Mouse (Mus musculus): ENCODE measurements around the gene Ankrd24. TPM values are rescaled to one million over a fixed set of nuclear protein-coding genes. Genes with fewer than 3 reads are reported as not detected.

Ankrd24 gene
- polyA plus RNA-seq (2015; fragmentation: Nextera tagmentation; extraction: Ambion mirVana), result 11.6 and 12.1 TPM in 2 replicates

- no peaks in the 10 kb centered on the region for H3K9me3 ChIP-seq
- H3K4me2 ChIP-seq (replicated peaks), result peak within 1 kb of the TSS; percentile 85
- peak within 1 kb of the TSS; percentile 81 for H3K9ac ChIP-seq
- WGBS, result 79% methylated on average over 16 of the region's 16 CpGs
- peaks cover 26% of the 10 kb centered on the region for H3K36me3 ChIP-seq
- peaks cover 25% of the 10 kb centered on the region for H3K4me1 ChIP-seq
- H3K4me3 ChIP-seq, result peak within 1 kb of the TSS; percentile 73
- H3K27me3 ChIP-seq, result no peaks in the 10 kb centered on the region
- no peak for ATAC-seq (ENCODE audit: low FRiP score, low read depth)
- peak within 1 kb of the TSS; percentile 92 for H3K27ac ChIP-seq
These were observed at the start of gene Ankrd24 for GRCm38 (mm10) chr10:81628390-81628789. Gene Ankrd24, plus strand, starts transcription at chr10:81628540.

GRCm38 (mm10) chr10:81579967-81580366, 48.4 kb upstream of the Ankrd24 start:
- Histone ChIP-seq H3K27ac (no peak overlapping the region), H3K36me3 (peaks cover 53% of the 10 kb centered on the region), H3K27me3 (peaks cover 21% of the 10 kb centered on the region; the same call in 1 of the 2 replicates), H3K4me1 (peaks cover 53% of the 10 kb centered on the region), H3K4me3 (no peak overlapping the region), H3K4me2 (replicated peaks) (no peak overlapping the region), H3K9me3 (no peaks in the 10 kb centered on the region), H3K9ac (peak overlapping the region; percentile 43; the same call in 1 of the 2 replicates)
- 63% methylated on average over 4 of the region's 4 CpGs for WGBS
- no peak for ATAC-seq (ENCODE audit: low FRiP score, low read depth)

GRCm38 (mm10) chr10:81580441-81581070, 47.8 kb upstream of the Ankrd24 start:
- Histone ChIP-seq H3K4me3 (no peak overlapping the region), H3K36me3 (peaks cover 59% of the 10 kb centered on the region), H3K27me3 (peaks cover 21% of the 10 kb centered on the region; the same call in 1 of the 2 replicates), H3K9ac (peak overlapping the region; percentile 43), H3K4me1 (peaks cover 49% of the 10 kb centered on the region), H3K27ac (no peak overlapping the region), H3K4me2 (replicated peaks) (0 out of 2 replicates have a peak overlapping the region, but pooled peaks have one; percentile 11), H3K9me3 (no peaks in the 10 kb centered on the region)
- WGBS, result 51% methylated on average over 25 of the region's 25 CpGs
- ATAC-seq (ENCODE audit: low FRiP score, low read depth), result no peak

- Histone ChIP-seq H3K27ac (no peak overlapping the region), H3K36me3 (peaks cover 79% of the 10 kb centered on the region), H3K9me3 (no peaks in the 10 kb centered on the region), H3K4me2 (replicated peaks) (no peak overlapping the region), H3K4me3 (no peak overlapping the region), H3K27me3 (peaks cover 23% of the 10 kb centered on the region; the same call in 1 of the 2 replicates), H3K4me1 (peaks cover 29% of the 10 kb centered on the region), H3K9ac (no peak overlapping the region)
- 66% methylated on average over 6 of the region's 6 CpGs for WGBS
- no peak for ATAC-seq (ENCODE audit: low FRiP score, low read depth)
These were observed 45.0 kb upstream of the Ankrd24 start for GRCm38 (mm10) chr10:81583347-81583746.

GRCm38 (mm10) chr10:81588739-81589138, 39.6 kb upstream of the Ankrd24 start:
- Histone ChIP-seq H3K4me3 (no peak overlapping the region), H3K36me3 (peaks cover 64% of the 10 kb centered on the region), H3K9ac (no peak overlapping the region), H3K27ac (no peak overlapping the region), H3K27me3 (peaks cover 25% of the 10 kb centered on the region; the same call in 1 of the 2 replicates), H3K4me2 (replicated peaks) (no peak overlapping the region), H3K9me3 (no peaks in the 10 kb centered on the region), H3K4me1 (no peaks in the 10 kb centered on the region)
- no peak for ATAC-seq (ENCODE audit: low FRiP score, low read depth)
- 61% methylated on average over 7 of the region's 7 CpGs for WGBS

DNA sequence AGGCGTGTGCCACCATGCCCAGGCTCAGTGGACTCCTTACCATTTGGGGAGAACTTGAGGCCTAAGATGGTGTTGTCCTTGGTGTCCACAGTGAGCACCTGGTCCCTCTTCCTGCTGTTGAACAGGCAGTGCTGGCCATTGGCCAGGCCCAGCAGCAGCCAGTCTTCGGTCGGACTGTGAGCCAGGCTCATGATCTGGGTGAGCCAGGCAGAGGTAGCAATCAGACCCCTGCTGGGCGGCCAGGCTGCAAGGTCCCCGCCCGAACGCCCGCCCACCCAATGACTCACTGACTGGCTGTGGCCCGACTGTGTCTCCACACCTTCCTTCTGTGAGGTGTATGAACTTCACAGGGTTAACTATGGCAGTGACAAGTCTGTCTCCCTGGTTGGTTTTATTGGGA, 36.5 kb upstream of the Ankrd24 start:
- H3K36me3 ChIP-seq, result peaks cover 35% of the 10 kb centered on the region
- H3K27ac ChIP-seq, result no peak overlapping the region
- peaks cover 20% of the 10 kb centered on the region for H3K4me1 ChIP-seq
- 59% methylated on average over 9 of the region's 9 CpGs for WGBS
- no peak overlapping the region for H3K4me3 ChIP-seq
- no peak for ATAC-seq (ENCODE audit: low FRiP score, low read depth)
- no peaks in the 10 kb centered on the region for H3K9me3 ChIP-seq
- H3K4me2 ChIP-seq (replicated peaks), result no peak overlapping the region
- peaks cover 39% of the 10 kb centered on the region; the same call in 1 of the 2 replicates for H3K27me3 ChIP-seq
- H3K9ac ChIP-seq, result no peak overlapping the region

DNA sequence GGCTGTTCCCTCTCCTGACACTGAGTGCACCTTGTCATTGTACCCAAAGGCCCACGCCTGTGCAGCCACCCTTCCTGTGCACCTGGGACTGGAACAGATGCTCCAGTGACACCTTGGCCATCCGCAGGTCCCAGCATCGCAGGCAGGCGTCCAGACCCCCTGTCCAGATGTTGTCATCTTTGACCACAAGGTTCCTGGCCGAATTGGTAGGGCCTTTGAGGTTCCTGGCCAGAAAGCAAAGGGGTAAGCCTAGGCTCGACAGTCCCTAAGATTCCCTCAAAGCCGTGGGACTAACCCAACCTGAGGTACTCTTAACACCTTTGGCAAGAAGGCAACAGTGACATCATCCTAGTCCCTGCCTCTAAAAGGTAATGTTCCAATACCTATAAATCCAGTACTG, 35.7 kb upstream of the Ankrd24 start:
- 76% methylated on average over 7 of the region's 7 CpGs for WGBS
- Histone ChIP-seq H3K4me2 (replicated peaks) (no peak overlapping the region), H3K9ac (no peak overlapping the region), H3K4me3 (no peak overlapping the region), H3K9me3 (no peaks in the 10 kb centered on the region), H3K27me3 (peaks cover 31% of the 10 kb centered on the region; the same call in 1 of the 2 replicates), H3K4me1 (peaks cover 28% of the 10 kb centered on the region), H3K27ac (no peak overlapping the region), H3K36me3 (peaks cover 27% of the 10 kb centered on the region)
- no peak for ATAC-seq (ENCODE audit: low FRiP score, low read depth)

- Histone ChIP-seq H3K4me3 (no peak overlapping the region), H3K9ac (no peak overlapping the region), H3K4me1 (peaks cover 34% of the 10 kb centered on the region), H3K27me3 (peaks cover 30% of the 10 kb centered on the region; the same call in 1 of the 2 replicates), H3K4me2 (replicated peaks) (no peak overlapping the region), H3K36me3 (peaks cover 22% of the 10 kb centered on the region), H3K9me3 (no peaks in the 10 kb centered on the region), H3K27ac (no peak overlapping the region)
- 57% methylated on average over 4 of the region's 4 CpGs for WGBS
- no peak for ATAC-seq (ENCODE audit: low FRiP score, low read depth)
These were observed 35.1 kb upstream of the Ankrd24 start for GRCm38 (mm10) chr10:81593223-81593622.

- Histone ChIP-seq H3K27ac (no peak overlapping the region), H3K36me3 (peaks cover 14% of the 10 kb centered on the region), H3K9me3 (no peaks in the 10 kb centered on the region), H3K9ac (no peak overlapping the region), H3K4me1 (peaks cover 35% of the 10 kb centered on the region), H3K4me3 (no peak overlapping the region), H3K4me2 (replicated peaks) (no peak overlapping the region), H3K27me3 (peaks cover 30% of the 10 kb centered on the region; the same call in 1 of the 2 replicates)
- no peak for ATAC-seq (ENCODE audit: low FRiP score, low read depth)
- WGBS, result 69% methylated on average over 18 of the region's 18 CpGs
These were observed 34.4 kb upstream of the Ankrd24 start for GRCm38 (mm10) chr10:81593935-81594334.

DNA sequence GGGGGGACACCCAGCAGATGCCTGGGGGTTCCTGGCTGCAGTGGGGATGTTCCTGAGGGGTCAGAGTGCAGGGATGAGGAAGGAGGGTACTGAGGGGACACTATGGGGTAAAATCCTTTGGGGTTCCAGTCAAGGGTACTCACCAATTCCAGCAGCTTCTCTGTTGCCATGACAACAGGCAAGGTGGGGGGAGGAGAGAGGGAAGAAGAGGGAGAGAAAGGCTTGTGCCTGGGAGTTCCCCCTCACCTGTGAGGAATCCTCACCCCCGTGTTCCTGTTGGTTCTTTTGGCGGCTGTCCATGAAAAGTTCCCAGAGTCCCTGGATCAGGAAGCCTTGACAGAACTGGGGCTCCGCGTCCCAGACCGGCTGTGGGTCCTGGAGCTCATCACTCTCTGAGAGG, 32.7 kb upstream of the Ankrd24 start:
- Histone ChIP-seq H3K9ac (peak overlapping the region; percentile 48), H3K27me3 (peaks cover 30% of the 10 kb centered on the region; the same call in 1 of the 2 replicates), H3K27ac (peak overlapping the region; percentile 87; the same call in 1 of the 2 replicates), H3K36me3 (no peaks in the 10 kb centered on the region), H3K4me2 (replicated peaks) (peak overlapping the region; percentile 60), H3K9me3 (no peaks in the 10 kb centered on the region), H3K4me1 (peaks cover 46% of the 10 kb centered on the region), H3K4me3 (no peak overlapping the region)
- ATAC-seq (ENCODE audit: low FRiP score, low read depth), result no peak
- WGBS, result 22% methylated on average over 5 of the region's 5 CpGs

DNA sequence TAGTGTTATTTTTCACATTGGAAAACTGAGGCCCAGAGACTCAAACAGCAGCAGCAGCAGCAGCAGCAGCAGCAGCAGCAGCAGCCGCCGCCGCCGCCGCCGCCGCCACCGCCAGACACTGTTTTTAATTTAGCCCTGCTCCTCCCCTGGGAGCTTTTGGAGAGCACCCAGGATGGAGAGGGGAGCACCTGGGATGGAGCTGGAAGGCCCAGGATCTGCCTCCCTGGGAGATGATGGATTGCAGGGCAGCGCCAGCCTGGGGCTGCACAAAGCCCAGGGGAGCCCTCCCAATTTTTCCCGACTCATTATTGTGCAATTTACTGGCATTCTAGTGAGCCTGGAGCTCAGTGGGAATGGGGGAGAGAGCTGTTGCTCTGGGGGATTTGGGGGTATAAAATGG, 31.7 kb upstream of the Ankrd24 start:
- H3K4me2 ChIP-seq (replicated peaks), result peak overlapping the region; percentile 60
- peaks cover 26% of the 10 kb centered on the region; the same call in 1 of the 2 replicates for H3K27me3 ChIP-seq
- H3K4me3 ChIP-seq, result peak overlapping the region; percentile 28
- H3K27ac ChIP-seq, result peak overlapping the region; percentile 87
- peaks cover 54% of the 10 kb centered on the region for H3K4me1 ChIP-seq
- H3K9me3 ChIP-seq, result no peaks in the 10 kb centered on the region
- H3K36me3 ChIP-seq, result no peaks in the 10 kb centered on the region
- WGBS, result 2% methylated on average over 10 of the region's 10 CpGs
- no peak; the same call in 1 of the 2 replicates for ATAC-seq (ENCODE audit: low FRiP score, low read depth)
- H3K9ac ChIP-seq, result peak overlapping the region; percentile 48

GRCm38 (mm10) chr10:81597137-81597950, 31.0 kb upstream of the Ankrd24 start:
- peak; percentile 22 for ATAC-seq (ENCODE audit: low FRiP score, low read depth)
- H3K36me3 ChIP-seq, result no peaks in the 10 kb centered on the region
- 5% methylated on average over 11 of the region's 12 CpGs for WGBS
- peak overlapping the region; percentile 48 for H3K9ac ChIP-seq
- peaks cover 61% of the 10 kb centered on the region for H3K4me1 ChIP-seq
- peak overlapping the region; percentile 87 for H3K27ac ChIP-seq
- H3K27me3 ChIP-seq, result peaks cover 21% of the 10 kb centered on the region; the same call in 1 of the 2 replicates
- H3K9me3 ChIP-seq, result no peaks in the 10 kb centered on the region
- peak overlapping the region; percentile 28 for H3K4me3 ChIP-seq
- peak overlapping the region; percentile 60 for H3K4me2 ChIP-seq (replicated peaks)

Data from limb, embryonic 13.5 days (tissue).